Mouse (Mus musculus) spleen, embryonic (tissue): ENCODE measurements at regions not wholly inside any gene's neighbourhood (a gene's known extent, or its start where the extent isn't known, plus 50 kb on each side); places are given as distances from the start of the nearest gene placed in this dataset.

Experiments used
- CTCF ChIA-PET: fragments of 350-600 bp; sonication (Branson Sonifier 250); formaldehyde crosslinking; loops from one replicate; lab custom pipeline; 2022; lab: Charles Lee

DNA sequence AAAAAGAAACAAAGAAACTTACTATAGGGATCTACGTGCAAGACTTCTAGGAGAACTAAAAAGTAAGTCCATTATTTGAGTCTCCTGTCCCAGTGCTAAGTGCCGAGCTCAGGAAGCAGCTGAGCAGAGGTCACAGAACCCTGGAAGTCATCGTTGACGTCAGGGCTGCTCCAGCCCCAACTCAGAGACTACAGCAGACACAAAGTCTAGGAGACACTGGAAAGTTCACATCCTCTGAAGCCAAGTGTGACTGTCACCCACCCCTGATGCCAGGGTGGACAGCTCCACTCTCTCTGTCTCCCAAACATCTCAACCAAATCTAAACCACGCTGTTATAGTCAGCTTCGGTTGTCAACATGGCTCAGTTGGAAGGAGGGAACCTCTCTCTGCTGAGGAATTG, 124.9 kb downstream of the Rpap3 start:
- CTCF ChIA-PET, result interaction anchor here (0.6 to 0.7 kb wide), 2 partner anchors 11 to 332 kb away, joined by 3 to 9 read pairs; no protein-coding TSS in a partner anchor

DNA sequence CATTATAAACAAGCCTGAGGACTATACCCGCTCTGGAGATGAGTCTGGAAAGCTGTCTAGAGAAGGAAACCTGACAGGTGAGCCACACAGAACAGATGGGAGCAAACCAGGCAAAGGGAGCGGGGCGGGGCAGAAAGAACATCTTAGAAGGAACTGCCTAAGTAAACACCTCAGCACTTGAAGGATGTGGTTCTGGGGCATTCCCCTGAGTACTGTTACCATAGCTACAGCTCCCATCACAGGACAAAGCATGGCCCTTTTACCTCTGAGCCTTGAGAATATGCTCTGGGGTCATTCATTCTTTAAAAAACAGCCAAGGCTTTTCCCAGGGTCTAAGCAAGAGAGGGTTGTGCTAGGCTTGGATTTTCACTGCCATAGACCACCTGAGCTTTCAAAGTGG, 127.6 kb downstream of the Rpap3 start:
- CTCF ChIA-PET, result interaction anchor here (0.6 to 1.2 kb wide), 2 partner anchors 251 to 344 kb away, joined by 3 read pairs; no protein-coding TSS in a partner anchor

DNA sequence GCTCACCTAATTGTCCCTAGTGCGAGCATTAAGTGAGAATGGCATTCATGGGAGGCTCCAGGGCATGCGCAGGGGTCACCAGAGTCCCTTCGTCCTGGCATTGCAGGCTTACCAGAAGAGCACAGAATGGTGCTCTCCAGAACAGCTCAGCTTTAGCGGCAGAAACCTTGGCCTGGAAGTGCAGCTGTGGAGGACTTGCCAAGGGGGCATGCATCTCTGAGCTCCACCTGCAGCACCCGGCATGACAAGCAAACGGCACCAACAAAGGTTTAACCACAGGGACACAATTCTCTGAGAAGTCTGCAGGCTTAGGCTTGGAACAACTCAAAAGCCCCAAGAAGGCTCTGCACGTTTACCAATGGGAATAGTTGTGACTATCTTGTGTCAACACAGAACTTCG, 128.4 kb downstream of the Rpap3 start:
- CTCF ChIA-PET, result no interaction called here

DNA sequence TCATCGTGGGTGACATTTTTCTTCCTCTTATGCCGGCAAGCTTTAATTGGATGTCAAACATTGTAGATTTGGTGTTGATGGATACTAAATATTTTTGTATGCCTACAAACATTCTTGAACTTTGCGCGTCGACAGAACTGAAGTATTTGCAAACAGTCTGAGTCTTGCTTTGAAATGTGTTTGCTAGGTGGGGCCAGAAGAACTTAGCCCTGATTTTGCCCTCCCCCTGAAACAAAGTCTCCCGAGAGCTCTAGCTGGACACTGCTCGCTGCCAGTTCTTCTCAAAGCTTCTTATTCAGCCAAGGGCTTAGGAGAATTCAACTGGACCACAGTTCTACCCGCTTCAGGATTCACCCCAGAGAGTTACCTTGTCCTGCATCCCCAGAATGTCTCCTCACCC, 133.0 kb downstream of the Rpap3 start:
- CTCF ChIA-PET, result interaction anchor here (0.6 kb wide), 1 partner anchor 40 kb away, joined by 5 read pairs; no protein-coding TSS in a partner anchor

DNA sequence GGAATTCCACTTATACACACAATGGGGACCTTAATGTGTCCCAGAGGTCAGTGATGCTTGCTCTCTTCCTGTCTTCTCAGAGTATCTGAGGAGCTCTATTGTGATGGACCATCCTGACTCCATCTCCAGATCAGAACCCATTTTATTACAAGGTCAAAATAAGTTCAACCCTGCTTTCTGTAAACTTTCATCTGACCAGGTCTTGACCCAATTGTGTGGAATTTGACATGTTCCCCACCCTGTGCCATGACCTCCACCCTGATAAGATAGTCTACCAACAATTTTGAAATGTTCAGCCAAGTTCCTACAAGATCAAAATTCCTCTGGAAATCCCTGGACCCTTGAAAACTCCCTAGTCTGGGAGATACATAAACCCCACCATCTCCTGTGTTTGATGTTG, 133.7 kb downstream of the Rpap3 start:
- CTCF ChIA-PET, result interaction anchor here (0.6 kb wide), 1 partner anchor 40 kb away, joined by 7 read pairs; no protein-coding TSS in a partner anchor

DNA sequence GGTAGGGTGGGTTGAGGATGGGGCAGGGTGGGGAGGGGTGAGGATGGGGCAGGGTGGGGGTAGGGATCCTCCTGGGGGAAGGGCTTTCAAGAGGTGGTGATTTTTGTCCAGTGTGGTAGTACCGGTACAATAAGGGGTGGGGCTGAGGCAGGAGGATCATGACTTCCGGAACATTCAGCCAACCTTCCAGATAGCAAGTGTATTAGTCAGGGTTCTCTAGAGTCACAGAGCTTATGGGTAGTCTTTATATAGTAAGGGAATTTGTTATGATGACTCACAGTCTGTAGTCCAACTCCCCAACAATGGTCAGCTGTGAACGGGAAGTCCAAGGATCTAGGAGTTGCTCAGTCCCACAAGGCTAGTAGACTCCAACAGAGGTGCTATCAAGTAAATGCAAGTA, 145.5 kb downstream of the Rpap3 start:
- CTCF ChIA-PET, result no interaction called here

DNA sequence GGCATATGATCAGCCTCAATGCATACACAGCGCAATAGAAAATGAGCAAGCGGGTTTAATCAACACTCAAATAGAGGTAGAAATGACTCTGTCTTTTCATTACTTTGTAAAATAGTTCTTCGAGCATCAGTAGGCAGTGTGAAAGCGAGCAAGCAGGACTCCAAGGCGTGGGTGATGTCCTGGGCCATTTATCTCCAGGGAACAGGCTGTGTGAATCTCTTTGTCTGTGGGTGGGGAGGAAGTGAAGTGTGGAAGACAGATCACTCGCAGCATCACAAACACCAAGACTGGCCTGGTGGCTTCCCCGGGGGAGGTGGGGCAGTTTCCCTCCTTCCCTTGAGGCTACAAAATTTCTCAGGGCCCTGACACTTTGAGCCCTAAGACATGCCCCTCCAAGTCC, 146.9 kb downstream of the Rpap3 start:
- CTCF ChIA-PET, result no interaction called here

DNA sequence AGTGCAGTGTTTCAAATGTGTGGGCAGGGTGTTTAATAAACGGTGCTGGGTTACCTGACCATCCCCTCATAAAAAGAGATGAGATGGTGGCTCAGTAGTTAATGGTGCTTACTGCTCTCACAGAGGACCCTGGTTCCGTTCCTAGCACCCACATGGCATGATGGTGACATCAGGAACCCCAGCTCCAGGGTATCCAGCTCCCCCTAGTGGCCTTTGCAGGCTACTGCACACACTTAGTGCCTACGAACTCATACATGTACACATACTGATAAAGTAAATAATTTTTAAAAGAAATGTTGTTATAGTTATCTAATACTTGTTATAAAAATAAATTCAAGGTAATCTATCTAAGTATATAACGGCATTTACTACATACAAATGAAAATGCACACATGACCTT, 157.3 kb downstream of the Rpap3 start:
- CTCF ChIA-PET, result no interaction called here

DNA sequence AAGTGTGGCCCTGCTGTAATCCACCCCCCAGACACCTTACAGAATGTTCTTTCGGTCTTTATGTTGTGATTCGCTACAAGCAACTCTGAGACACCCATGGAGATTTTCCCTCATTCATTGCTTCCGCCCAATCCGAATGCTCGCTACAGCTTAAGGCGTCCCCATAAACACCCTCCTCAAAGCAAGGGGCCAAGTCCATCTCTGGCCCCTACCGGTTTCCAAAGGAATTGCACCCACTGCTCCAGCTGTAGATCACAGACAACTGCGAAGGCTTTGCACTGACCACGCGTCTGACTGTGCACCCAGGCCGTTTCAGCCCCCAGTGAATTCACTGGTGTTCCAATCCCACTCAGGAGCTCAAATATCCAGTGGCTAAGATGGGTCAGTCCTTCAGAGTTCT, 160.6 kb downstream of the Rpap3 start:
- CTCF ChIA-PET, result no interaction called here

DNA sequence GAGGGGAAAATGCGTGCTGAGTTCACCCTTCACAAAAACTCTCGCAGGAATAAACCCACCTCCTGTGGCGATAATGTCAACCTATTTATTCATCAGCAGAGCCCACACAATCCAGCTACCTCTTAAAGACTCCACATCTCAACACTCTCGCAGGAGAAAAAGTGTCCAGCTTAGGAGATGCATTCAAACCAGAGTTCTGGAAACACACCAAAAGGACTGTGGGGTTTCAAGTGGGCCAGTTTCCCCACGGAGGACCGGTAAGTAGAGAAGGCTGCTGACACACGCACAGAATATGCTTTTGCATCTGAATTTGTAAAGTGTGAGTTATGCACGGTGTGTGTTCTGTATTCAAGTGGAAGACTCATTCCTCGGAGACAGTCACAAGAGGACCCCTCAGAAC, 164.0 kb downstream of the Rpap3 start:
- CTCF ChIA-PET, result no interaction called here

DNA sequence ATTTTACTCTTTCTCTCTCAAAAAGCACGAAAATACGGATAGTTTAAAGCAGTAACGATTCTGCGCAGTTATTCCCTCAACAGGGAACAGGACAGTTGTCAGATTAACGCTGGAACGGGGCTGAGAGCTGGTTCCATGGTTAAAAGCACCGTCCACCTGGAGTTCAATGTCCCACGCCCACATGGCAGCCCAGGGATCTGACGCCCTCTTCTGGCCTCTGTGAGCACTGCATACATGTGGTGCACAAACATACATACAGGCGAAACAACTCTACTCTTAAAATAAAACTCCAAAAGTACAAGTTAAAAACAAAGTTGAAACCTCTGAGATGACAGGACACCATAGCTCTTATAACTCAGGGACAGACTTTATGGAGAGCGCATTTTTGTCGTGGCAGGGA, 169.5 kb downstream of the Rpap3 start:
- CTCF ChIA-PET, result no interaction called here

DNA sequence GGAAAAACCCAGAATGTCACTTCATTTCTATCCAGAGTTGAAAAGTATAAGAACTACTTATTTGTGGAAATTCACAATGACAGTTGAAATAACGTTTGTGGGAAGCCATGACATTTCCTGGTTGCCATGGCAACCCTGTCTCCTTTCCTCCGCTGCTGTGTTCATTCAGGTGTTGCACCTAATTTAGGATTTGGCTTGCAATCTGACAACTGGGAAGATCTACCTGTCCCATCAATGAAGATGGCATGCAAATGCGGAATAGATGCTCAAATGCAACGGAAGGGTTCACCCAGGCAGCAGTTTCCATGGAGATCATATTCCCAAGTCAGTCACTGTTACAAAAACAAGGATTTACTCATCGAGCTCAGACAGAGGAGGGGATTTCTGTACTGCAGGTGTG, 170.7 kb downstream of the Rpap3 start:
- CTCF ChIA-PET, result no interaction called here

DNA sequence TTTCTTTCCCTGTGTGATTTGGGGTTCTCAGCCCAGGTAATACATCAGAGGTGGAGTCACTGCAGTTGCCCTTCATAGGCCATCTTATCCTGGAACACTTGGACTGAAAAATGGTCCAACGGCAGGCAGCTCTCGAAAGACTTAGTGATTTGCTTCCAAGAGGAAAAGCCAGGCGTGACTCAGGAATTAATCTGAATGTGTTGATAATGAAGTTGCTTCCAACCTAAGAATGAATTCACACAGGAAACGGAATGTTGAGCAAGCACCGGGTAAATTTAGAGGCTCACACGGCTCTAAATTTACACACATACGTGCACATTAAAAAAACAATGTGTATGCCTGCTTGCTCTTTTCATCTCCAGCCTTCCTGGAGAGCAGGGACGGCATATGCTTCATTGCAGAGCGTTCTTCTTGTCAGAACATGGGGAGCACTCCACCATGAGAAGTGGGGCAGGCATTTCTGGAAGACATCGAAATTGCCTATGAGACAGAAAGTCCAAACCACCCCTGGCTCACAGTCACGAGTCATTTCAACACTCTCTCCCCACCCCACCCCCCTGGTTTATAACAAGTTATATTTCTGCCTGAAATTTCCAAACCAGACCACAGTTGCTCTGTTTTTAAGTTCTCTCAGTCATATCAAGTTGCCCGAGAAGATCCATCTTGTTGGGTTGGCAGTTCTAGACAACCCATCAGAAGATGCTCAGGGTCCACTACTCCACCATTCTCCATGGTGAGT, 171.9 kb downstream of the Rpap3 start:
- CTCF ChIA-PET, result no interaction called here

DNA sequence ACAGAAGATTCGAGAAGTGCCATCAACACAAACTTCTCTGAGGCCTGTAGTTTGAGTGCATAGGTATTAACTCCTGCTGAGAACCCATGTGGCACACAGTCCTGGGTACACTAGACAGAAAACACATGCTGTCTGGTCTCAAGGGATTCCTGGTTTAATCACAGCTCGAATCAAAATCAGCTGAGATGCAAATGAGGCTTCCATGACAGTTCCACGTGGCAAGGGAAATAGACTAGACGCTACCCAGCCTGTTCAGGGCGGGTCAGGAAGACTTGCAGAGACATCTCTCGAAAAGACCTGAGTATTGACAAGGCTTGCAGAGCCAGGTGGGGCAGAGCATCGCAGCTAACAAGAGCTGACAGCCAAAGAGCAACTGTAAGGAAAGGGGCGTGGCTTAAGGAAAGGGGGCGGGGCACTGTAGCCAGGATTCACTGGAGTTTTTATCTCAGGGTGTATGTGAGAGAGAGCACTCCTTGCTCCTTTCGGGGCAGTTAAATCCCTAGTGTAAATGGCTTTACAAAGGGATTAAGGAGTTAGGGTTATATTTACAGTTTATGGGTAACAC, 173.2 kb downstream of the Rpap3 start:
- CTCF ChIA-PET, result no interaction called here

DNA sequence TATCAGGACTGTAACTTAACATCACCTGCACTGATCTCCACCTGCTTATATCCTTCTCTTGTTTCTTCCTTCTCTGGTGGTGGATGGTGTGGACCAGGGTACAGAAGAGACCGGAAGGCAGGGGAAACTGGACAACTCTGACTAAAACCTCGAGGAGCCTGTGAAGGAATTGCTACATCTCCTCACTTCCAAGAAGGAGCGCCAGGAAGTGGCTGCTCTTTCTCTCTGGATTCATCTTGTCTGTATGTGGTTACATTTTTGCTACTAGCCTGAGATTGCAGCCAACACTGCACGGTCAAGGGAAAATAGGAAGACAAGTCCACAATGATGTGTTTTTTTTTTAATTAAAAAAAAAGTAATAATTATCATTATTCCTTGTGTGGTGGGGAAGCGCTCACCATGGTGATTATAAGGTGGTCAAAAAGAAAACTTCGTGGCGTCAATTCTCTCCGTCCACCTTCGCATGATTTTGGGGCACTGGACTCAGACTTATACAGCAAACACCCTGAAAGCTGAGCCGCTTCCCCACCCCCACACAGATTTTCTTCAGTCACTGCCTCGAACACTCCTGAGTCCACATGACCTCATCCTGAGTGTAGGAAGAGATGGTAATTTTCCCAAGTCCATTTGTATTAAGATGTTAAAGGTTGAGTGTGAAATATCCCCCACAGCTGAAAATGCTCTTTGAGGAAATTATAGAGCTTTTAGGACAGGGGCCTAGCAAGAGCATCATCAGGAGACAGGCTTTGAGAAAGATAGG, 177.2 kb downstream of the Rpap3 start:
- CTCF ChIA-PET, result no interaction called here

DNA sequence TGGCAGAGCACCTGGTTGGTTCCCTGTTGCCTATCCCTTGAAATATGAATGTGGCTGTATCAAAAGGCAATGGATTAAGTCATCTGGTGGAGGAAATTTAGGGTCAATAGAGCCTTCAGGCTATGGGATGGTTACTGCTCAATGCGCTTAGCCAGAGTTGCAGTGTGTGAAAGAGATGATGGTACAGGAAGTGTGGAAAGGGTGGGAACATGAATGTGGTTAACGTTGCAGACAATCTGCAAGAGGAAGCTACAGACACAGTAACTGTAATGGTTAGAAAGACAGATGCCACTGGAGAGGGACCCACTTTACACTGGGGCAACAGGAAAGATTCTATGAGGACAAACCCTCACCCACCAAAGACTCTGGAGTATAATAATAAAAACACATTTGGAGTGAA, 185.2 kb downstream of the Rpap3 start:
- CTCF ChIA-PET, result no interaction called here

DNA sequence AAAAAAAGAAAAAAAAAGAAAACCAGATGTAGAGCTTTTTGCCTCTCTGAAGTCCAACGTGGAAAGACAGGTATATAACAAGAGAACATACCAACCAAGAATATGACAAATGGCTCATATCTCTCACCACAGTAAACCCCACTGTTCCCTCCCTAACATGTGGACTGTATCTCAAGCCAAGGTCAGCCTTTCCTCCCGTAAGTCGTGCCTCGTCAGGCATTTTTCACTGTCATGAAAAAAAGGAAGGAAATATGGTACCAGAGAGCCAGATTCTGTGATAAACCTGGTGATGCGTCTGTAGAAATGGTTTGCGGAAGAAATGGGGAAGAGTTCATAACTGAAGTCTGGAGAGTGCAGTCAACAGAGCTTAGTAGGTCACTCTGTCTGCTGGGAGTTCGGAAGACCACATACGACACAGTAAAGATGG, 185.7 kb downstream of the Rpap3 start:
- CTCF ChIA-PET, result no interaction called here

DNA sequence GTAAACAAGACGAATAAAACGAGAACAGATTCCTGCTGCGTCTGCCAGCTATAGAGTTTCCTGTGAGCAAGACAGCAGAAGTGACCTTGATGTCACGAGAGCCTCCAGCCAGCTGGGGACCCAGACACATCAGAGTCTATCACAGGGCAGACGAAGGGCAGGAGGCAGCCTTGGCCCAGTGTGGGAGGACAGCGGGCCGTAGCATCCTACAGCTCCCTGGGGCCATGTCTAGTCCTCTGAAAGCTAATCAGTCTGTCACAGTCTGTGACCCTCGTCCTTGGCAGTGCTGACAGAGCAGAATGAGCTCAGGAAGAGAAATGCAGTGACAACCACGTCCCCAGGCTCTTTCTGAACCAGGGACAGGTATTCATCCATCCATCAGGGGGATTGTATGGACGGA, 187.7 kb downstream of the Rpap3 start:
- CTCF ChIA-PET, result no interaction called here

DNA sequence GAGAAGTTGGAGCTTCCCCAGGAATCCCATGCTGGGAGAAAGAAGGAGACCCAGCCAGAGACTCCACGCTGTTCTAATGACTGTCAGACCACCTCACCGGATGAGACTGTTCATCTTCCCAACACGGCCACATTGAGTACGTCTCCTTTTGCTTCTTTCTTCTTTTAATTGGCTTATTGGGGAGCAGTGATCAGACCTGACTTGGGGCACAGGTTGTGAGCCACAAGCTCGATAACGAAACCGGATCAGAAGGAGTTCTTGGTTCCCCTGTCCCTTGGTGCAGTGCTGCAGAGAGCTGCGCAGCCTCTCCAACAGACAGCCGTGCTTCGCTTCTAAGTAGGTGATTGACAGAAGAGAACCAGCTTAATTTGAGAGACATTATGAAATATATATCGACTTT, 188.4 kb downstream of the Rpap3 start:
- CTCF ChIA-PET, result no interaction called here

DNA sequence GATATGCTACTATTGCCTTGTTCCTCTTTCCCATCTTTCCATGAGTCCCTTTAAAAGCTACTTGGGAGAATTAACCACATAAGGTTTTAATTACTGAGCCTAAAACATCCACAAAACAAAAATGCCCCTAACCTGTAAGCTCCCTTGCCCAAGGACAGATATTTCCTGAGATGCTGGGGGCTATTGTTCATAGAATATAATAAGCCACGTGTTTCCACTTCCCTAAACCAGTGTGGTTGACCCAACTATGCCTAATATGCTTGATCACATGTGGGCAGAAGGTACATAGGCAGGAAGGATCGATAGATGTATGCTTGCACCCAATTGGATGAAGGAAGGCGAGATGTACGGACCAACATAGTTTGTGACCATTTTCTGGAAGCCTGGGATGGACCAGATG, 189.9 kb downstream of the Rpap3 start:
- CTCF ChIA-PET, result interaction anchor here (0.7 kb wide), 1 partner anchor 543 kb away, joined by 3 read pairs; no protein-coding TSS in a partner anchor

DNA sequence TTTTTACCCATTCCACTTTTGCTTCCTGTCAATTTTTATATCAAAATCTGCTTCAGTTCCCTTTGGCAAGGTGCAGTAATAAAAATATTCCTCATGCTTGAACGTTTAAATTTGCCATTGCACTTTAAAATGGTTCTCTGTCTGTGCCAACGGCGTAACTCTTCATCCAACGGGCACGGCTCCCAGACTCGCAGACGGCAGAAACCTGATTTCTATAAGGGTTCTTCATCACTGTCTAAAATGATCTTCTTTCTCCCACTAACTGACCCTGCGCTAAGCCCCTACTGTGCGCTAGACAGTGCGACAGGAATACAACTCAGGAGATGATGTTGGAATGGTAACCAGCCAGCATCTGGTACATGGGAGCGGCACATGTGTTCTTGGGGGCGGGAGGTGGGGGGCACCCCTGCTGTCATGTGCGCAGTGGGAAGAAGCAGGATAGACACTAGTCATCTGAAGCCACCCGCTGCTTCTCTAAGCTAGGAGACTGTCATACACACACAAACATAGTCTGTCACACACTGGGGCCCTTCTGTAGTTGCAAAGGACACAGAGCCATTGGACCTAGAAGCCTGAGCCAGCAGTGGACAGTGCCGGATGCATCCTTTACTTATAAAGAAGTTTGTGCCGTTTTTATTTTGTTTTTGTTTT, 197.8 kb downstream of the Rpap3 start:
- CTCF ChIA-PET, result no interaction called here

DNA sequence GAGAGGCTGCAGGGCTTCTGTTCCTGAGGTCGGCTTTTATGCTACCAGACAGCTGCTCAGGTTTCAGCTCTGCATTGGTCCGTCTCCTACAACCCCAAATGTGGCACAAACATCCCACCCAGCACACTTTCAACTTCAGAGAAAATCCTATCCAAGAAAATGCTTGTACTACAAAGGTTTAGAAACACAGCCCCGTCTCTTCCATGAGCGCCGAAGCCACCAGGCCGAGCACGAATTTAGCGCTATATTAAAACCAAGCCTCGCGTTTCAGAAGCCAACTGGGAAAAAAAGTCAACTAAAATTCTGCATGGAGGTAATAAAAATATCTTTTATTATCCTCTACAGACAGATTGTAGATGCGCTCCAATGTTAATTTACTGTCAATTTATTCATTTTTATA, 198.4 kb downstream of the Rpap3 start:
- CTCF ChIA-PET, result no interaction called here
